Mouse (Mus musculus) splenic B cell, adult 2 months (primary cell): ENCODE measurements around the gene Maml1.

Experiments used
- DNase-seq: peaks from one replicate; pipeline ENCODE4 v3.0.0-alpha.2; 2011; ENCODE audit warnings: low read depth, low spot score
- H3K27me3 ChIP-seq: 2 replicates; pipeline ENCODE4 v1.6.1; 2012; ENCODE audit warnings: mild to moderate bottlenecking, low read length, moderate library complexity, mixed read lengths; ENCODE audit not compliant: control insufficient read depth, poor library complexity, insufficient read depth, severe bottlenecking
- H3K36me3 ChIP-seq: 2 replicates; pipeline ENCODE4 v1.6.1; 2012; ENCODE audit warnings: mild to moderate bottlenecking, low read length, moderate library complexity, mixed read lengths; ENCODE audit not compliant: control insufficient read depth, poor library complexity, insufficient read depth, severe bottlenecking

Maml1 gene

DNA sequence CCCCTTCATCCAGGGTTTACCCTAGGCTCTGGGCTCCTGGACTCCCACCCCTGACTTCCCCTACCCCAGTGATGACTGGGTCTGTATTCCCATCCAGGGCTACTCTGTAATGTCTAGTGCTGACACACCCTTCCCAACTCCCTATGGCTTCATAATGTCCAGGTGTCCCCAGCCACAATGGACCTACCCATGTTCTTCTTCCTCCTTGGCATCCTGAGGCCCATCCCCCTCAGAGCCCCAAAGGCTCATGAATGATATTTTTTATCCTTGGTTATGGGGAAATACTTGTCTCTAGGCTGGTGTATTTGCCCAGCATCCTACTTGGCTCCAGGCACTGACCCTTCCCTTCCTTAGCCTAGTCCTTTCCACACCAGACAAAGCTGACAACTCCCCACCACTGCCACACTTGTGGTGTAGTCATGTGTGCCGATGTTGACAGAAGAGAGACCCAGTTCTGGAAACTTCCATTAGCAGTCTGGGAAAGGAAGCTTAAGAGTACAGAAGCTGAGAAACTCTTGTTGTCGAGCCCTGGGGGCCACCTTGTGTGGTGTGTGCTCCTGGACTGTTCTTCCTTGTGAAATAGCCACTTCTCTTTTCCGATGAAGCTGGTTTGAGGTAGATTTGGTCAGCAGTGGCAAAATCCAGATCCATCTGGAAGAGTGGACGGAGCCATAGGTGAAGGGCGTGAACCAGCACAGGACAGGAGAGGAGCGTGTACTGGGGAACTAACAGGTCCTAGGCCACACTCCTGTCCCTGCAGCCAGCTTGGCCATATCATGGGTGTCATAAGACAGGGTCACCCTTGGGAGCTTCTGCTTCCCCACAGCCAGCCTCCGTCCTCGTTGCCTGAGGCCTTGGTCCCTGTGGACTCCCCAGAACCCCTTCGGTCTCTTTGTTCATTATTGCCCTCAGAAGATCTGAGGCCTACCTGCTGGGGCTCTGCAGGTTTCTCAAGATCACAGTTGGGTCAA is 53.0 kb downstream of the Maml1 start:
- H3K36me3 ChIP-seq, result no peaks in the 10 kb centered on the region
- H3K27me3 ChIP-seq, result no peaks in the 10 kb centered on the region
- DNase-seq, result no peak

DNA sequence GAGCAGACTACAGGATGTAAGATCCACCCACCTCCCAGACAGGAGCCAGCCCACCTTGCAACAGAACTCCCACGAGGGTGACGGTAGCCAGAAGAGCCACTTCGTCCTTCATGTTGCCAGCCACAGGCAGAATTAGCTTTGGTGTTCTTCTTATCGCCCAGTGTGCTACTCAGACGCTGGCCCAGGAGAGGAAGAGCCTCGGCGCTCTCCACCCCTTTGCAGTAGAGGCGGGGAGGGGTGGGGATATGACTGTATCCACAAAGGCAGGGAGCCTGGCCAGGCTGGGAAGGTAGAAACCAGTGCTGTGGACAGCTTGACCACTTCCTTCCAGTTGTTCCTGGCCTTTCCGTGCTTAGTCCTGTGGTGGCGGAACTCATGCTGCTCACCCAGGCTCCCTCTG is 53.8 kb downstream of the Maml1 start, which contains the start of gene Ltc4s:
Gene Ltc4s (minus strand): TSS at position 293 of the 400 bp plus-strand sequence.
- DNase-seq, result no peak
- Histone ChIP-seq H3K27me3 (no peaks in the 10 kb centered on the region), H3K36me3 (no peaks in the 10 kb centered on the region)

DNA sequence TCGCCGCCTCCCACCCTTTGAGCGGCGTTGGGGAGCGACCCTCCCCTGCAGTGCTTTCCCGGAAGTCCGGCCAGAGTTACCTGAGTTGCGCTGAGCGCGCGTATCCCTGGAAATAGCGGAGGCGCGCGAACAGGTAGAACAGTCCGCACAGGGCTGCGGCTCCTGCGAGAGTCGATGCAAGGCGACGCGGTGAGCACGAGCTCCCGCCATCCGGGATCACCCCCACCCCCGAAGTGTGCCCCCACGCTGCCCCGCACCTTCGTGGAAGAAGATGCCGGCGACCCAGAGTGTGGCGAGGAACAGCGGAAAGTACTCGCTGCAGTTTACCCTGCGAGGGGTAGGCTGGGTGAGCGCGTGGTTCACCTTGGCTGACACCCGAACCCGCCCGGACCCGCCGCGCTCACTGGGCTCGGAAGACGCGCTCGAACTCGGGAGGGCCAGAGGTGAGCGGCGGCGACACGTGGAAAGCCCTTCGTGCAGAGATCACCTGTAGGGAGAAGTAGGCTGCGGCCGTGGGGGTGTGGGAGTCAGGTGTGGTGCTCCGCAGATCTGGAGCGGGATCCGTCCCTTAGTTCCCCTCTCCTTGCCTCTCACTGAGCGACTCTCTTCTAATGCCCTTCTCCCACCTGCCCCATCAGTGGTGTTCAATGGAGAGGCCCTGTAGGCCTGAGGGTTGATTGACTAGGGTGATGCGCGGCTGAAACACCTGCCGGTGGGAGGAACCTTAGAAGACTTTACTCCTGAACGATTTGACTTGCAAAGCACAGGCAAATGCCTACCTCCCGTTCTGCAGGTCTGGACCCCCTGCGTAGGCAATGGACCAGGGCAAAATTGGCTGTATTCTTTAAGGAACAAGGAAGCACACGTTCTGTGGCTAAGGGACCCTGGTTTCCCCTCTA is 54.9 kb downstream of the Maml1 start:
- Histone ChIP-seq H3K36me3 (no peaks in the 10 kb centered on the region), H3K27me3 (no peaks in the 10 kb centered on the region)
- peak; percentile 52 for DNase-seq

DNA sequence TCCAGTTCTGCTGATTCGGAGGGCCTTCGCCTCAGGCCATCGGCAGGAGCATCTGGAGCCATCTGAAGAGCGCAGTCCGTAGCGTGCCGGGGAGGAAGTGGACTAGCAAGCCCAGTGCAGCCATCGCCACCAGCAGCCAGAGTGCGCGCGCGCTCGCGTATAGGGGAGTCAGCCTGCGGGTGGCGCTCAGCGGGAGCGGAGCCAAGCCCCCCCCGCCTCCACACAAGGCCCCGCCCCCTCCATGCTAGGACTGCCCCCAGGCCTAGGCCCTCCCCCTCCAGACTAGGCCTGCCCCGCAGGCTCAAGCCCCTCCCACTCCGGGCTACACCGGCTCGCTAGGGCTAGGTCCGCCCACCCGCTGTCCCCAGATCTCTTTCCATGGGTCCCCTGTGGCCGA is 55.6 kb downstream of the Maml1 start:
- peak; percentile 95 for DNase-seq
- H3K27me3 ChIP-seq, result no peaks in the 10 kb centered on the region
- H3K36me3 ChIP-seq, result no peaks in the 10 kb centered on the region

DNA sequence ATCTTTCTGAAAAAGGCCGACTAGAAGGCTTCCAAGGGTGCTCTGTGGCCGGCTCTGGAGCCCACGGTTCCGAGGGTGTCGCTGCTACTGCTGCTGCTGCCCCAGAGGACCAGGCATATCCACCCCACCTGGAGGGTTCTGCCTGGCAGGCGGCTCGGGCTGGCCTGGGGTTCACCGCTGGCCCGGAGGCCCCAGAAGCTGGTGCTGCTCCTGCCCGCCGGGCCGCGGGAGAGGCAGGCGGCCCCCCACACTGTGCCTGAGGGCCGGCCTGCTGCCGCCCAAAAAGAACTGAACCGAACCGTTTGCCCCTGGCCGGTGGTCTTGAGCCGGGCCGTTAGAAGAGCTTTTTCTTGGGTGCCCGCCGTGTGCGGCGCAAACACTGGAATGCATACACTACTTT is 57.5 kb downstream of the Maml1 start:
- no peak for DNase-seq
- Histone ChIP-seq H3K27me3 (no peaks in the 10 kb centered on the region), H3K36me3 (no peaks in the 10 kb centered on the region)

DNA sequence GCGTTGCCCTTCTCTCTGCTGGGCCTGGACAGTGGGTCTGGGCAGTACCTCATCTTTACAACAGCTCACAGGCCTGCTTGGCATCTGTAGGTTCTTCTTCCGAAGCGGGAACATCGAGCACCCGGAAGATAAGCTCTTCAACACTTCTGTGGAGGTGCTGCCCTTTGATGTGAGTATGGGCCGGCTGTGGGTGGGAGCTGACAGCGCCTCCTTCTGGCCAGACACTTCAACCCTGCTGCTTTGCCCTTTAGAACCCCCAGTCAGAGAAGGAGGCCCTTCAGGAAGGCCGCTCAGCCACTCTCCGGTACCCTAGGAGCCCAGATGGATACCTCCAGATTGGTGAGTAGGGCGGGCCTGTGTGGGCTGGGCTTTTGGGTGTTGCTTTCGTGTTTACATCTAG is 58.1 kb downstream of the Maml1 start:
- Histone ChIP-seq H3K27me3 (no peaks in the 10 kb centered on the region), H3K36me3 (no peaks in the 10 kb centered on the region)
- DNase-seq, result peak; percentile 46

DNA sequence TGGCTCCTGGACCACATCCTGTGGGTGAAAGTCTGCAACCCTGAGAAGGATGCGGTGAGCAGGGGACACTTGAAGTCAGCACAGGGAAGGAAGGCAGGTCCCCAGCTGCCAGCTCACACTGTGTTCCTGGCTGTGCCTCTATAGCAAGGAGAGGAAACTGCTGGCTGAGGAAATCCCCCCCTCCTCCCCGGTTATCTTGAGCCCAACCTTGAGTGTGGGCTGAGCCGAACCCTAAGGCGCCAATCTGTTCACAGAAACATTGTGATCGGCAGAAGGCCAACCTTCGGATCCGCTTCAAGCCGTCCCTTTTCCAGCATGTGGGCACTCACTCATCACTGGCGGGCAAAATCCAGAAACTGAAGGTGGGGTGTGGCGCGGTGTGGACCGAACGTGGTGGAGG is 59.1 kb downstream of the Maml1 start:
- Histone ChIP-seq H3K27me3 (no peaks in the 10 kb centered on the region), H3K36me3 (no peaks in the 10 kb centered on the region)
- no peak for DNase-seq

DNA sequence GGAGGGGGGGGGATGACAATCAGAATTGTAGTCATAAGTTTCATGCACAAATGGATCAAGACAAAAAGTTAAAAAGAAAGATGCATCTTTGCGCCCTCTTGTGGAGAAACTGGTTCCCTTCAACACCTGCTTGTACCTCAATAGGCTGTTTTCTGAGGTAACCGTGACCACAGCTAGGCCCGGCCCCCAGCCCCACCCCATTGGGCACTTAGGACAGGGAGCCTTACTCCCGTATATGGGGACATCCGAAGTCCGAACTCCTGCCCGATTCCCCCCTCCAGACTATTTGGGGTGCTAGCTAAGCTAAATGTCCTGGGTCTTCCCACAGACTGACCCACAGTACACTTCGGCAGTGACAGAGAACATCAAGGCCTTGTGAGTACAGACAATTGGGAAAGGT is 60.7 kb downstream of the Maml1 start:
- DNase-seq, result peak; percentile 89
- H3K36me3 ChIP-seq, result no peaks in the 10 kb centered on the region
- H3K27me3 ChIP-seq, result no peaks in the 10 kb centered on the region

DNA sequence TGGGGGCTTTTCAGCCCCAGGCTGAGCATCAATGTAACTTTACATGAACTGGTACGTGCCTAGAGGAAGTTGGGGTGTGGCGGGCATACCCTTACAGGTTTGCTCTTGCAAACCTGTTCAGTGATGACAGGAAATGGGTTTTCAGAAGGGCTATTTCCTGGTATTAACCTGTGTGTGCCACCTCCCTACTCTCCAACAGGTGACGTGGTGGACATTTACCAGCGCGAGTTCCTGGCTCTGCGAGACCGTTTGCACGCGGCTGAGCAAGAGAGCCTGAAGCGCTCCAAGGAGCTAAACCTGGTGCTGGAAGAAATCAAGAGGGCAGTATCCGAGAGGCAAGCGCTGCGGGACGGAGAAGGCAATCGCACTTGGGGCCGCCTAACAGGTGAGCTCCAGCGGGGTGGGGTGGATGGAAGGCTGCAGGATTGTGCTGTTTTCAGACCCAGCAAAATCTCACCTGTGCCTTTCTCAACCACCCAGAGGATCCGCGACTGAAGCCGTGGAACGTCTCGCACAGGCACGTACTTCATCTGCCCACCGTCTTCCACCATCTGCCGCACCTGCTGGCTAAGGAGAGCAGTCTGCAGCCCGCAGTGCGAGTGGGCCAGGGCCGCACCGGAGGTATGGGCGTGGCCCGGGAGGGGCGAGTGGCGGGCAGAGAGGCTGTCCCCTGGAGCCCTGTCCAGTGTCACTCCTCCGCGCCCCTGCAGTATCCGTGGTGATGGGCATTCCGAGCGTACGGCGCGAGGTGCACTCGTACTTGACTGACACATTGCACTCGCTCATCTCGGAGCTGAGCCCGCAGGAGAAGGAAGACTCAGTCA is 61.4 kb downstream of the Maml1 start:
- DNase-seq, result no peak
- no peaks in the 10 kb centered on the region for H3K27me3 ChIP-seq
- H3K36me3 ChIP-seq, result no peaks in the 10 kb centered on the region

DNA sequence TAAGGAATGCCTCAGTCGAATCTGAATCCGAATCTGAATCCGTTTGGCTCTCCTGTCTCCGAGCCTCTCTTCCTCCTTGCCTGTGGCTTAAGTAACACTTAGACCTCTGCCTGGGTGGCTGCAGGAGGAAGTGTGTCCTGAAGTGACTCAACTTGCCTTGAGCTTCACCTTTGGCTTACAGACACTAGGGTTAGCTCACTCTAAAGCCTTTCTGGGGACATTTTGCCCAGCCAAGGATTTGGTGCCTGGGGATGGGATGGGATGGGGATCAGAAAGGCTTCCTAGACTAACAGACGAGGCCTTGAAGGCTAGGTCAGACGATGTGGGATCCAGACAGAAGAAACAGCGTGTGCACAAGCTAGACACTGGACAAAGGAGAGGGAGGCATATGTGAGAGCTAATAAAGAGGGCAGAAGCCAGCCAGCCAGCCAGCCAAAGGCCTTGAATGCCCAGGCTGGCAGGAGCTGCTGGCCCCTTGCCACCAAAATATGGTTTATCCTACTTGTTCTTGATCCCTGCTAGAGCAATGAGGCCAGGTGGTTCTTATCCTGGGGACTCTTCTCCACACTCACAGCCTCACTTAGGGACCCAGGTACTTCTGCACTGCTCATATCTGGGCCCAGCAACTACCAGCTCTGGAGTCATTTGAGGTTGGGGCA is 62.7 kb downstream of the Maml1 start:
- Histone ChIP-seq H3K36me3 (no peaks in the 10 kb centered on the region), H3K27me3 (no peaks in the 10 kb centered on the region)
- DNase-seq, result no peak

DNA sequence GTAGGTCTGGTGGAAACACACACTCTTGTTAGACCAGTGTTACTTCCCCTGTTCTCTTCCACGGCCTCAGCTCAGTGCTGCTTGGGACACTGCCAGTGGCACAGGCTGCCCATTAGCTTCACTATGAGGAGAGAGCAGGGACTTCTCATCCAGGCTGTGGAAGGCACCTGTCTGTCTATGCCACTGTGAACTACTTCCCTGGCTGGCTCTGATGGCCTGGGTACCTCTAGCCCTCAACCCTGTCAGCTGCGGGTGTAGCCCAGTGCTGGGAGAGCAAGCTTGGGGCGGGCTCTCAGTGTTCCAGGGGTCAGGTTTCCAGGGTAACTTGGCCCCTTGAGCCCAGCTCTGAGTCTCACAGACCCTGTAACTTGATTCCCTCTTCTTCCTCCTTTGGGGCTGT is 63.3 kb downstream of the Maml1 start:
- H3K36me3 ChIP-seq, result no peaks in the 10 kb centered on the region
- H3K27me3 ChIP-seq, result no peaks in the 10 kb centered on the region
- DNase-seq, result no peak

DNA sequence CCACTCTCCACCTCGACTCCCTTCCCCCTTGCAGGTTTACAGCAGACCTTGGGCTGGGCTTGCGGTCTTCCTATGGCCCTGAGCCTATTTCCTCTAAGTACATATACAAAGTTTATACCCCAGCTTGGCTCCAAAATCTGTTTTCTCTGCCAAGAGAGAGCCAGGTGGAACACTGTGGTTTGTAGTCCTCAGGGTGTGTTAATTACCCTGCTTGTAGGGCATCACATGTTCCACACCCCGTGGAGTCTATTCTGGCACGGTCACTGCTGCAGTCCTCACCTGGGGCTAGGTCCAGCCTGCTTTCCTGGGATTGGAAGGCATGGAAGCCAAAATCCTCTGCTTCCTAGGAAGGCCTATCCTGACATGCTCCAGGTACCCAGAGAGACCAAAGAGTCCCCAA is 64.4 kb downstream of the Maml1 start:
- H3K27me3 ChIP-seq, result no peaks in the 10 kb centered on the region
- H3K36me3 ChIP-seq, result no peaks in the 10 kb centered on the region
- DNase-seq, result no peak

DNA sequence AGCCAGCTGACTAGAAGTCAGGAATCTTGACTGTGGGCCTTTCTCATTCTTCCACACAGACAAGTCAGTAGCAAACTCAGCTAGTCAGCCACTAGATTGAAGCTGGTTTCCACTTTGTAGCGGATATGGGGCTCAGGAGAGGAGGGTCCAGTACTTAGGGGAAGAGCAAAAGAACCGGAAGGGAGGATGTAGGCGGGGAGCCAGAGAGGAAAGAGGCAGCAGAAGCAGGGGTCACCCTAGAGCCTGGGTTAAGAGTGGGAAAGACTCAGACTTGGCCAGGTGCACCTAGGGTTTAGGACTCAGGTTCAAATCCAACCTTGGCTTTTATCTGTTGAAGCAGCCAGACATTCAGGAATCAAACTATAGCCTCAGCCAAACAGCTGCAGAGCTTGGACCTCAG is 64.9 kb downstream of the Maml1 start:
- no peak for DNase-seq
- Histone ChIP-seq H3K27me3 (no peaks in the 10 kb centered on the region), H3K36me3 (no peaks in the 10 kb centered on the region)

DNA sequence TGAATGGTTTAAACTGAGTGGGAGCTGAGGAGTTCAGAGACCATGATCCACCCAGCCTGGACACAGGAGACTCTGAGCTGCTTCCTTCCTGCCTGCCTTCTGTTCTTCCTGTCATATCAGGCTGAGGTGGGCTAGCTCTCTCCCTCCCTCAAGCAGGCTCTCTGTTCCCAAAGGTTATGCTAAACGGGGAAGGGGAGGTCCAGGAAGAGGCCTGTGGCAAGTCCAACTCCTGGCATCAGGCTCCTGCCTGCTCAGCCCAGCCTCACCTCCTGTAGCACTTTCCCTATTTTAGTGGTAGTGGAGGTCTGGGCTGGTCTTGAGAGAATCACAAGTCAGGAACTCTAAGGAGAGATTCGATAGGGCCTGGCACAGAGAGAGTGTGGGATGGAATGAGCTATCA is 65.7 kb downstream of the Maml1 start:
- DNase-seq, result no peak
- no peaks in the 10 kb centered on the region for H3K27me3 ChIP-seq
- no peaks in the 10 kb centered on the region for H3K36me3 ChIP-seq
